Mouse (Mus musculus): ENCODE measurements around the gene Herc3. TPM values are rescaled to one million over a fixed set of nuclear protein-coding genes. Genes with fewer than 3 reads are reported as not detected.
"Not testable (repeated sequence)": the region's sequence is repeated elsewhere in the genome, so short reads cannot be mapped to it uniquely, and the experiment has no call there.

Gene Herc3
- total RNA-seq (2017), result 13.2 and 29.0 TPM in 2 replicates

DNA sequence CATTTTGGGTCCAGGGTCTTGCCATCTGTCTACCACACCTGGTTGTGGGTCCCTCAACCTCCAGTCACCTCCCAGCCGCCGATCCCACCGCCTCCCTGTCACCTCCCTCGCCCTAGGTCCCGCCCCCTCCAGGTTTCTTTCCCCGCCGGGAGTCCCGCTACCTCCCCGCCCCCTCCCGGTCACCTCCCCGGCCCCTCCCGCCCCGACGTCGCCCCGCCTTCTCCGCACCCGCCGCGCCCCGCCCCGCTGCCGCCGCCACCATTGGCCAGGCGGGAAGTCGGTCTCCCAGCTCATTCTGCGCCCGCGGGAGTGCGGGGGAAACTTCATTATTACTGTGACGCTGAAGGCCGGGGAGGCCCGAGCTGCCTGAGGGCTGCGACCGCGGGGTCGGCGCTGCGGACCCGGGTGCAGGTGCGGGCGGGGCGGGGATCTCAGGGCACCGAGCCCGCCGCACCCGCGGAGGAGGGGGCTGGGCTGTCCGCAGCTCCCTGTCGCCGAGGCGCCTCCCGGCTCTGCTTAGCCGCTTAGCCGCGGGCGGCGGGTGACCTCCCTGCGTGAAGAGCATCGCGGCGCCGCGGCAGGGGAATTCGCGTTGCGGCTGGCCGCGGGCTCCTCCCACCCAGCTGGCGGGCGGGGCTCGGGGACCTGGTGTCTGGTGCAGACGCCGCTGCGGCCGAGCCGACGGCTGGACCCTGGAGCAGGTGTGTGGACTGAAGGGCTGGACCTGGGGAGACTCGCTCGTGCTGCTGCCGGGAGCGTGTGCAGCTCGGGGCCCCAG, at the start of gene Herc3:
Herc3 (plus strand) TSS at position 234 of the 778 bp plus-strand sequence.
- ATAC-seq (replicated peaks in 1 of 2; ENCODE audit: insufficient read depth in 1 of 2, low FRiP score in 2 of 2, low TSS enrichment in 1 of 2, low read depth in 1 of 2, poor library complexity in 2 of 2, severe bottlenecking in 2 of 2), result peak; percentile 40 to 50

DNA sequence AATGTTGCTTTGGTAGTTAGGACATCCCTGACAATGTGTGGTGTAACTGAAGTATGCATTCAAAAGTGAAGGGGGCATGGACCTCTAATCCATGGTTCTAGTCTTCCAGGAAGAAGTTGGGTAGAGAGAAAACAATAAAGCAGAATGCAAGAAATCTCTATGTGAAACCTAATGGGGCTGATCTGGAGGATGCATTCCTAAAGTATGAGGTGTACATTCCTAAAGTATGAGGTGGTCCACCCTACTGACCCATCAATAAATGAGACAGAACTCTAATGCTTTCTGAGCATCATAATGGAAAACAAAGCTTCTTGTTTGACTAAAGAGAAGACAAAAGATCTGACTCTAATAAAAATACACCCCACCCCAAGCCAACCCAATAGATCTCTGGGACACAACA, 29.9 kb upstream of the Herc3 start:
- ATAC-seq (replicated peaks in 1 of 2; ENCODE audit: insufficient read depth in 1 of 2, low FRiP score in 2 of 2, low TSS enrichment in 1 of 2, low read depth in 1 of 2, poor library complexity in 2 of 2, severe bottlenecking in 2 of 2), result no peak

DNA sequence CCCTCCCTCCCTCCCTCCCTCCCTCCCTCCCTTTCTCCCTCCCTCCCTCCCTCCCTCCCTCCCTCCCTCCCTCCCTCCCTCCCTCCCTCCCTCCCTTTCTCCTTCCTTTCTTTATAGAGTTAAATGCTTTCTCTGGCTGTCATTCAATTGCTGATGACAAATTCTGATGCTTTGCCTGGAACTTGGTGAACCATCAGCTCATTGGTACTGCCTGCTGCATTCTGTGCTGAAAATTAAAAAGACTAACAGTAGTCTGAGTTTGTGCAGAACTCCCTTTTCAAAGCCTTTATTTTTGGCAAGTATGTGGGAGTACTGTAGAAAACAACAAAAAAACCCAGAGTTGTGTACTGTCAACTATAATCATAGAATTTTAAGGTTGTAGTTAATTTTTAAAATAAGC, 16.9 kb upstream of the Herc3 start:
- no peak for ATAC-seq (replicated peaks in 1 of 2; ENCODE audit: insufficient read depth in 1 of 2, low FRiP score in 2 of 2, low TSS enrichment in 1 of 2, low read depth in 1 of 2, poor library complexity in 2 of 2, severe bottlenecking in 2 of 2)

DNA sequence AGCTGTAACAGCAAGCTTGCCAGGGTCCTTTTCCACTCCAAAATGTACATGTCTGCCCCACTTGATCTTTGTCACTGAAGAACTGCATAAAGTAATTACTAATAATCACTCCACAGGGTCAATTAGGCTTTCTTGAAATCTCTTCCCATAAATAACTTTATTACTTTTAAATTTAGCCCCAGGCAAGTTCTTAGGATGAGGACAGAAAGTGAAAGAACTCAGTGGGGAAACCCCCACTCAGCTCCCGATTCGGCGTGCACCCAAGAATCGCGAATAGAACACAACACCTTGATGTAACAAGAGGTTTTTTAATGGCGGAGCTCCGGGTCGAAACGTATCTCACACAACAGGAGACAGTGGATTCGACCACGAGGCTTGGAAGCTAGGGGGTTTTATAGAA, 14.2 kb upstream of the Herc3 start:
- ATAC-seq (replicated peaks in 1 of 2; ENCODE audit: insufficient read depth in 1 of 2, low FRiP score in 2 of 2, low TSS enrichment in 1 of 2, low read depth in 1 of 2, poor library complexity in 2 of 2, severe bottlenecking in 2 of 2), result not testable (repeated sequence)

DNA sequence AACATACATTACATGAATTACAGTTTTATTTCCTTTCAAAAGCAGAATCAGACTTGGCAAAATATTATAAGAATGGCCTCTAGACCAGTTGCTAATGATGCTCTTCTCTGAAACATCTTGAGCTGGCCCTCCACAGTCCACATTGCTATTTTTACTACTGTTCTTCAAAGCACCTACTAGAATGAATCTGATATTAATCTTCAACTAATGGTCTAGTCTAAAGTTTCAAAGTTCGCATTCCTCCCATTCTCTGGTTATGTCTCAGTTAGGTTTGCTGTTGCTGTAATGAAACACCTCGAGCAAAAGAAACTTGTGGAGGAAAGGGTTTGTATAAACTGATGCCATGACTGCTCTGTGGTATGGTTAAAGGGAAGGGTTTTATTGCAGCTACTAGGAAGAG, 5.6 kb upstream of the Herc3 start:
- ATAC-seq (replicated peaks in 1 of 2; ENCODE audit: insufficient read depth in 1 of 2, low FRiP score in 2 of 2, low TSS enrichment in 1 of 2, low read depth in 1 of 2, poor library complexity in 2 of 2, severe bottlenecking in 2 of 2), result no peak

DNA sequence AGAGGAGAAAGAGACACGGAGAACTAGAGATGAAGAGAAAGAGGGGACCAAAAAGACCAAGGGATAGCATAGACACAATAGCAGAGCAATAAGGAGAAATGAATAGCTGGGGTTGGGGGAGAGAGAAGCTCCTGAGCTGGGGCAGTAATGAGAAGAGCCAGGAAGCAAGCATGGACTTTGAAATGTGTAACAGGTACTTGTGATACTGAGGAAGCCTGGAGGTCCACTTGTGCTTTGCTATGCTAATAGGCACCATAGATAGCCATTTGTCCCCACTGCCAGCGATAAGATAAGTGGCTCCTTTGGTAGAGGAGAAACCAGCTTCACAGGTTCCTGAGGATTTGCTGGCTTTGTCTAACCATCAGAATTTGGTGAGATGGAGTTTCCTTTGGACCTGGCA, 5.2 kb upstream of the Herc3 start:
- ATAC-seq (replicated peaks in 1 of 2; ENCODE audit: insufficient read depth in 1 of 2, low FRiP score in 2 of 2, low TSS enrichment in 1 of 2, low read depth in 1 of 2, poor library complexity in 2 of 2, severe bottlenecking in 2 of 2), result no peak

DNA sequence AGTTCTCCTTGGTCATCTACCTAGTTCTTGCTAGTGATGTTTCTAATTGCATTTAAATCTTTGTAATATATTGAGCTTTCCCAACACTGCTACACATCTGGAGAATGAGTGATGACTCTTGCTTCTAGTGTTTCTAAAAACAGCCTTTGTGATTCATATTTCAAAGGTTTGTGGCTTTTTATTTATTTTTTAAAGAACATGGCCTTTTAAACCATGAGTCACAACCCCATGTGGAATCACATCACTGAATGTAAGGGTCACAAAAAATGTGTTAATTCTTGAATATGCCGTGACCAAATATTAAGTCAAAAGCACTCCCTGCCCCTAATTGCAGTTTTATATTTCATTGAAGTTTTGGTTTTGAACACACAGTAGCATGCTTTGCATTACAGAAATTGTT, 2.7 kb upstream of the Herc3 start:
- no peak for ATAC-seq (replicated peaks in 1 of 2; ENCODE audit: insufficient read depth in 1 of 2, low FRiP score in 2 of 2, low TSS enrichment in 1 of 2, low read depth in 1 of 2, poor library complexity in 2 of 2, severe bottlenecking in 2 of 2)

DNA sequence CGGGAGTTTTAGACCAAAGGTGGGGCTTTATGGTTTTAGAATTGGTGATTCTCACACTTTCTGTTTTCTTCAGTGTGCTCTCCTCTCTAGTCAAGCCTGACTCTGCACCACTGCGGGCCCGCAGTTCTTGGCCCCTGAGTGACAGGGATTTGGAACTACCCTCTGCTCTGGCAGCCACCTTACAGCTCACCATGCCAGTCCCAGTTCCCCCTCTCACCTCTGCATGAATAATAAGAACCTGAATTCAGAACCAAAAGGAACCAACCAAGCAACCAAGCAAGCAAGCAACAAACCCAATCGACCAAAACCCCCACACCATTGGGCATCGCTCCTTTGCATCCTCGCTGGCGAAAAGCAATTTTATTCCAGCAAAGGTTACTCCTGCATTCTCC, 429 bp upstream of the Herc3 start:
- peak; percentile 0 to 4; a peak in 1 of 4 replicates for ATAC-seq (replicated peaks in 1 of 2; ENCODE audit: insufficient read depth in 1 of 2, low FRiP score in 2 of 2, low TSS enrichment in 1 of 2, low read depth in 1 of 2, poor library complexity in 2 of 2, severe bottlenecking in 2 of 2)

DNA sequence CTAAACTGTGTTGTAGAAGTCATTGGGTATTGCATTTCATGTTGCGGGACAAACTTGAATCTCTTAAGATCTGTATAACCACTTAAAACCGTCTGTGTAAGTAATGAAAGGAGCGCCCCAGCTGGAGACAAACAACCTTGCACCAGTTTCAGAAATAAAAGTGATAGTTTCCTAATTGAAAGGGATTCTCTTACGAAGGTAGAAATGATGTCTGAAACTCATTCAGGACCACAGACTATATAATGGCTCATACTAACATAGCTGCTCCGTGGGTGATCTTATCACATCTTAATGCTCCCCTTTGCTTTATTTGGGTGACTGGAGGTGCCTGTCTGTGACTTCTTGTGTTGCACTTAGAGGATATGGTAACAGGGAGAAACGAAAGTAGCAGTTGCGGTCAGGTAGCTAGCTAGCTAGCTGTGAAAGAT, 1.3 kb downstream of the Herc3 start:
- peak; percentile 43 to 68; a peak in 3 of 4 replicates for ATAC-seq (replicated peaks in 1 of 2; ENCODE audit: insufficient read depth in 1 of 2, low FRiP score in 2 of 2, low TSS enrichment in 1 of 2, low read depth in 1 of 2, poor library complexity in 2 of 2, severe bottlenecking in 2 of 2)

DNA sequence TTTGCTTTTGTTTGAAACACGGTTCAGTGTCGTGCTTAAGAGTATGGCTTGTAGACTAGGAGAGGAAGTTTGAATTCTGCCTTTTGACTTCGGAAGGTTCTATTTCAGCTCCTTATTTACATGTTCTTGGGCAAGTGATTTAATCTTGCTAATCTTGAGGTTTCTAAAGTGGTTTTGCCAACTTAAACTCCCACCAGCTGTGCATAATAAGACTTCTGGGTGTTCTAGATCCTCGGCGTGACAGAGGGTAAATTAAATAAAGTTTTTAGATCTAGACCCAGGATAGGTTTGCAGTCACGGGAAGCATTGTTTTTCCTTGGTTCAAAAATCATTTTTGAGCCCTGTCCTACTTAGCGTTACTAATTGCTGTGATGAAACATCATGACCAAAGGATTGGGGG, 3.2 kb downstream of the Herc3 start:
- ATAC-seq (replicated peaks in 1 of 2; ENCODE audit: insufficient read depth in 1 of 2, low FRiP score in 2 of 2, low TSS enrichment in 1 of 2, low read depth in 1 of 2, poor library complexity in 2 of 2, severe bottlenecking in 2 of 2), result no peak

DNA sequence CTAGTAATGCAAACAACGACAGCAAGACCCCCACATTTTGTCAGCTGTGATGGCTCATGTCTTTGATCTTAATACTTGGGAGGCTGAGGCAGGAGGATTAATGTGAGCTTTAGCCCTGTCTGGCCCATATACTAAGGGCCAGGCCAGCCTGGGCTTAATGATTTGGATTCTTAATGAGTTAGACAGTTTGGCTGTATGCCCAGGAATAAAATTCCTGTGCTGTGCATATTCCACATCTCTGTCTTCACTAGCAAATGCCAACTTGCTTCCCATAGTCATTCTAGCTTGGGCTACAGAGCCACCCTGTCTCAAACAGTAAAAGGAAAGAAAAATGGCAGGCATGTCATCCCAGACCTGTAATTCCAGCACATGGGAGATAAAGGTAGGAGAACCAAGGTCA, 4.3 kb downstream of the Herc3 start:
- ATAC-seq (replicated peaks in 1 of 2; ENCODE audit: insufficient read depth in 1 of 2, low FRiP score in 2 of 2, low TSS enrichment in 1 of 2, low read depth in 1 of 2, poor library complexity in 2 of 2, severe bottlenecking in 2 of 2), result no peak

DNA sequence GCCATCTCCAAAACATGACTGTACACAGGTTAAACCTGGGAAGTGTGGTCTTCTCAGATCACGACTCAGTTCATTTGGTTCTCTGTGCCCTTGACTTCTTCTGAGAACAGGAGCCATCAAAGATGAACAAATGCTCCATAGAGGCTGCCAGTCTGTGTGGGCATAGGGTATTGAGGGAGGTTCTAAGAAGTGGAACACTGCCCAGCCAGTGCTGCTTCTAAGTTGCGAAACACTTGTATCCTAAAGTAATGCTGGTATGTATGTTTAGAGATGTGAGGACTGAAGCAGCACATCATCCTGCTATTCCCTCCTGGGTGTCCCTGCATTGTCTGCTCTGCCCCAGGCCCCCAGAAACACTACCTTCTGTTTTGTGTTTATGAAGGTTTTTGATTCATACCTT, 5.2 kb downstream of the Herc3 start:
- ATAC-seq (replicated peaks in 1 of 2; ENCODE audit: insufficient read depth in 1 of 2, low FRiP score in 2 of 2, low TSS enrichment in 1 of 2, low read depth in 1 of 2, poor library complexity in 2 of 2, severe bottlenecking in 2 of 2), result no peak

DNA sequence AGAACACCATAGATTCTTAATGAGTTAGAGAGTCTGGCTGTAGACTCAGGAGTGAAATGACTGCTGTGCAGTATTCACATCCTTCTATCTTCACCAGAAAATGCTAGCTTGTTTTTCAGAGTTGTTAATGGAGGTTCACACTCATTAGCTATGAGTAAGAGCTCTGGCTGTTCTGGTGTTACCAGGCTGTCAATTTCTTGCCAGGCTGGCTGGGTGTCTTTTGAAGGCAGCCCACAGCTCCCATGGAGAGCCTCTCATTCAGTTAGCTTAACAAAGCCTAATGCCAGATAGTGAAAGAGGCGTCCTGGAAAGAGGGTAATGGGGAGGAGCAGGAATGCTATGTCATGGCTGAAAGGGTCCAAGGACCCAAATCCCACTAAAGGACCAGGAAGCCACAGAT, 6.7 kb downstream of the Herc3 start:
- ATAC-seq (replicated peaks in 1 of 2; ENCODE audit: insufficient read depth in 1 of 2, low FRiP score in 2 of 2, low TSS enrichment in 1 of 2, low read depth in 1 of 2, poor library complexity in 2 of 2, severe bottlenecking in 2 of 2), result no peak

DNA sequence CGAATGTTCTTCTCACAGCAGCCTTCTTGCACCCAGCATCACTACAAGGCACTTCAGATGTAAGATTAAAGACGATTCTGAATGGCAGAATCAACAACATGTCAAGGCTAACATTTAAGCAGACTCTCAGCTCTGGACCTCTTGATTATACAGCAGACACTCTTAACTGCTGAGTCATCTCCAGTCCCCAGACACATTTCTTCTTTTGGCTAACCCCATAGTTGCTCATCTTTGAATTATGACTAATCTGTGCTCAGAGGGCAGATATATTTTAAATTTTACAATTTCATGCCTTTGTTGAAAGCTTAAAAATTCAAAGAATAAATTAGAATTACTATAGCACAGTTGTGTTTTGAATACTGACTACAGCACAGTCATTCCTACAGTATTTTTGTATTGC, 9.9 kb downstream of the Herc3 start:
- no peak for ATAC-seq (replicated peaks in 1 of 2; ENCODE audit: insufficient read depth in 1 of 2, low FRiP score in 2 of 2, low TSS enrichment in 1 of 2, low read depth in 1 of 2, poor library complexity in 2 of 2, severe bottlenecking in 2 of 2)

DNA sequence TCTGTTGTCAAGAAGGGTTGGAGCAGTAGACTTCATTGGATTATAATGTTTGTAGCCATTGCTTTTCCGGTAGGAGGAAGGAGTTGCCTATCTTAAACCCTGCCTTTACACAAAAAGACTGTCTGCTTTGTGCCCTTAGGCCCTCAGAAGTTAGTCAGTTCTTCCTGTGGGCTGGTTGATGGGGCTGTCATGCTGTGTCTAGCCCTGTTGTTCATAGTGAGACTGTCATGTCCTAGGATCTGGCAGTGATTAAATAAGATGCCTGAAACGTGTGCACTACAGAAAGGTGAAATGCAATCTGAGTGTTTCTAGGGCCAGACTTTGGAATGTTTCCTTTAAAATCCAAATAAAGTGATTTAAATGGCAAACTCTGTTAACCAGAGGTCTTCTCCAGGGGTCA, 10.9 kb downstream of the Herc3 start:
- no peak for ATAC-seq (replicated peaks in 1 of 2; ENCODE audit: insufficient read depth in 1 of 2, low FRiP score in 2 of 2, low TSS enrichment in 1 of 2, low read depth in 1 of 2, poor library complexity in 2 of 2, severe bottlenecking in 2 of 2)

DNA sequence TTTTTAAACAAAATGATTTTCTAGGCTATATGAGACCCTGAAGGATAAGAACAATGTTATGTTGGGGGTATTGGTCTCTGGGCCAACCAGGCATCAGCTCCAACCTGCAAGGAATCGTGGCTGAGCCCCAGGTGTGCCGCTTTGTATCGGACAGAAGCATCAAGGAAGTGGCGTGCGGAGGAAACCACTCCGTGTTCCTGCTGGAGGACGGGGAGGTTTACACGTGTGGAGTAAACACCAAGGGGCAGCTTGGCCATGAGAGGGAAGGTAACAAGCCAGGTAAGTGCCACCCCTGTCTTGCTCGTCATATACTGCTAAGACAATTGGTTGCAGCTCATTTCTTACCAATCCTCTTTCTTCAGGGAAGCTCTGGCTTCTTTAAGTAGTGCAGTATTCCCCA, 12.3 kb downstream of the Herc3 start:
- 0 out of 4 replicates have a peak, but pooled peaks of 1 of the 2 experiments have one; percentile 7 for ATAC-seq (replicated peaks in 1 of 2; ENCODE audit: insufficient read depth in 1 of 2, low FRiP score in 2 of 2, low TSS enrichment in 1 of 2, low read depth in 1 of 2, poor library complexity in 2 of 2, severe bottlenecking in 2 of 2)

DNA sequence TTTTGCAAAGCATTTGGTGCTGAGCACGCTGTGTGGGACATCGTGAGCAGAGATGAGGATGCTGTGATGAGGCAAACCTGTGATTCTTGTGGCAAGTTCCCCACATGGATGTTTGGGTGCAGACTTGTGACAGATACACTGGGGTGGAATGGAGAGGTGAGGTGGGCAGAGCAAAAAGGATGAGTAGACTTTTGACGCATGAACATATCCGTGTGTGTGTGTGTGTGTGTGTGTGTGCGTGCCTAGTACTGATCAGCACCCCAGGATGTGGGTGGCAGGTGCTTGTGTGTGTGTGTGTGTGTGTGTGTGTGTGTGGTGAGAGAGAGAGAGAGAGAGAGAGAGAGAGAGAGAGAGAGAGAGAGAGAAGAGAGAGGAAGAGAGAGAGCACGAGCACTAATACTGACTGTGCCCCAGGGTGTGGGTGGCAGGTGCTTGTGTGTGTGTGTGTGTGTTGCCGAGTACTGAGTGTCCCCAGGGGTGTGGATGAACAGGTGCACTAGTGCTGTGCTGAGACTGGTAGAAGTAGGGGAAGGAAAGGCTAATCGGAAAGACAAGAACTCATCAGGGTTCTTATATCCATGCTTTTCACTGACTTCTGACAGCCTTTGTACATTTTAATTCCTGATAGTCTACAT, 13.0 kb downstream of the Herc3 start:
- ATAC-seq (replicated peaks in 1 of 2; ENCODE audit: insufficient read depth in 1 of 2, low FRiP score in 2 of 2, low TSS enrichment in 1 of 2, low read depth in 1 of 2, poor library complexity in 2 of 2, severe bottlenecking in 2 of 2), result no peak

DNA sequence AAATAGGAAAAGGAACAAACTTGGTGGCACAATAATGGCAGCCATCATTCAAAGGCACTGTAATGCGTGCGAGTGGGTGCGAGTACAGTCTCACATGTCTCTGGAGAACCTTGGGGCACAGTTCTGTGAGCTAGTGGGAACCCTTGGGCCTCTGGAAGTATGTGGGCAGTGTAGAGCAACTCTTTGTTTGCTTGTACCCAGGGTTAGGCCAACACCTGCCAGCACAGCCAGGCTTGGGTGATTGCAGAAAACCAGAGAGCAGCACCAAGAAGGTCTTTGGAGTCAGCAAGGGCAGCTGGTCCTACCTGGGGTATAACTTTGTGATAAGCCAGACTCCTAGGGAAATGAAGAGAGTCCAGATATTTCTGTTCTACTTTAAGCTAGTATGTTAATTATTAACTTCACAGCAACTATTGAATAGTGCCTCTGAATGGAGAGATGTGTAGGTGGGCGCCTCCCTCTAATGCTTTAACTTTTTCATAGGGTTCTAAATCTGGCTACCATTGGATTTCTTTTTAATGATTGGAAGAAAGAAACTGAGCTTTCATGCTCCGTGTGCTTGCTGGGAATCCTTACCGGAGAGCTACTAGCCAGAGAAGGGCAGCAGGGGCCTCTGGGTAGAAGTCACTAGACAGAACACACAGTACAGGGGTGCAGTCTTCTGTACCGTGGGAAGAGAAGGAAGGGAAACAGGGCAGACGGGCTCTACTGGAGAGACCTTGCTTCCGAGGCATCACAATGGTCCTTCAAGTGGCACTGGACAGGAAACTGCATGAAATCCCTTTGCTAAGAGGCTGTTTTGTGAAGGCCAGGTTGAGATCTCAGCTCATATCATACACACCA, 15.8 kb downstream of the Herc3 start:
- no peak for ATAC-seq (replicated peaks in 1 of 2; ENCODE audit: insufficient read depth in 1 of 2, low FRiP score in 2 of 2, low TSS enrichment in 1 of 2, low read depth in 1 of 2, poor library complexity in 2 of 2, severe bottlenecking in 2 of 2)
